Comparison of ENCODE assay signal across 14 mouse cellular contexts in genomic region chr9:47669206-47669605, GRCm38 (mm10).
DNase-seq lines count a peak whose midpoint lies in the region; ATAC-seq lines count a peak whose summit lies in the region.
"Had no signal": no experiment of that assay in that cellular context is flagged by ENCODE, and none has a peak within 500 bp of the region (broad histone marks: within the 10 kb centered on the region; RNA-seq: fewer than 3 reads in every experiment).

No protein-coding gene starts in this region.

- no peak for ATAC-seq in cerebellum, adult (ENCODE audit: insufficient number of reproducible peaks, low FRiP score, low TSS enrichment)
- ATAC-seq: forebrain, embryonic 13.5 days; forebrain, postnatal 0 days; intestine, embryonic 16.5 days had no signal

- DNase-seq in adrenal gland, postnatal 10 days = peak; percentile 20
- no peak for DNase-seq in adrenal gland, adult 18-20 months (ENCODE audit: low spot score in 2 of 2)
- peak; percentile 25 to 46 for DNase-seq in cerebellum, postnatal 25 days
- peak; percentile 54 for DNase-seq in lung, postnatal 36 days
- no peak for DNase-seq in lung, postnatal 14 days
- peak; percentile 19 for DNase-seq in adrenal gland, postnatal 14 days
- DNase-seq: cerebellum, adult 8-10 months; forebrain, postnatal 0 days; gastrocnemius, postnatal 14 days; heart, postnatal 36 days; kidney, adult 2 months had no signal

Comparison
In these comparisons a context has a peak if more than half of its experiments do, and no peak if none do; other contexts are left out.
1. DNase-seq: peak in adrenal gland, postnatal 10 days (single experiment), cerebellum, postnatal 25 days (2 of 2), lung, postnatal 36 days (single experiment) and adrenal gland, postnatal 14 days (single experiment); none in adrenal gland, adult 18-20 months (0 of 2) and lung, postnatal 14 days (single experiment).